Mouse (Mus musculus): ENCODE measurements around the gene Cdc20b. TPM values are rescaled to one million over a fixed set of nuclear protein-coding genes. Genes with fewer than 3 reads are reported as not detected.

The Cdc20b gene
- polyA plus RNA-seq, 1 experiment from 2014 or later = 0.31 TPM

- Histone ChIP-seq H3K27me3 (ENCODE audit: poor library complexity, severe bottlenecking) (no peaks in the 10 kb centered on the region), H3K4me1 (peaks cover 10% of the 10 kb centered on the region), H3K27ac (no peak overlapping the region), H3K4me3 (no peak overlapping the region), H3K36me3 (replicated peaks) (no peaks in the 10 kb centered on the region), H3K9me3 (no peaks in the 10 kb centered on the region)
- DNase-seq (ENCODE audit: extremely low spot score, low spot score) = no peak
- WGBS = 89% methylated on average over 5 of the region's 5 CpGs
Observed at GRCm38 (mm10) chr13:113084732-113085131, 49.8 kb downstream of the Cdc20b start.

GRCm38 (mm10) chr13:113087226-113088017, 52.5 kb downstream of the Cdc20b start:
- no peak for DNase-seq (ENCODE audit: extremely low spot score, low spot score)
- Histone ChIP-seq H3K27ac (no peak overlapping the region), H3K4me1 (peaks cover 6% of the 10 kb centered on the region), H3K27me3 (ENCODE audit: poor library complexity, severe bottlenecking) (no peaks in the 10 kb centered on the region), H3K36me3 (replicated peaks) (no peaks in the 10 kb centered on the region), H3K4me3 (no peak overlapping the region), H3K9me3 (no peaks in the 10 kb centered on the region)
- 88% methylated on average over 13 of the region's 13 CpGs for WGBS

GRCm38 (mm10) chr13:113090489-113090888, 55.6 kb downstream of the Cdc20b start:
- 87% methylated on average over 8 of the region's 8 CpGs for WGBS
- no peaks in the 10 kb centered on the region for H3K27me3 ChIP-seq (ENCODE audit: poor library complexity, severe bottlenecking)
- no peaks in the 10 kb centered on the region for H3K4me1 ChIP-seq
- no peaks in the 10 kb centered on the region for H3K36me3 ChIP-seq (replicated peaks)
- H3K4me3 ChIP-seq = no peak overlapping the region
- H3K27ac ChIP-seq = no peak overlapping the region
- no peaks in the 10 kb centered on the region for H3K9me3 ChIP-seq
- DNase-seq (ENCODE audit: extremely low spot score, low spot score) = no peak

- Histone ChIP-seq H3K27ac (no peak overlapping the region), H3K9me3 (no peaks in the 10 kb centered on the region), H3K36me3 (replicated peaks) (no peaks in the 10 kb centered on the region), H3K27me3 (ENCODE audit: poor library complexity, severe bottlenecking) (no peaks in the 10 kb centered on the region), H3K4me1 (no peaks in the 10 kb centered on the region), H3K4me3 (no peak overlapping the region)
- WGBS = 81% methylated on average over 1 of the region's 1 CpGs
- DNase-seq (ENCODE audit: extremely low spot score, low spot score) = no peak
Observed at GRCm38 (mm10) chr13:113094618-113095017, 59.7 kb downstream of the Cdc20b start.

GRCm38 (mm10) chr13:113097011-113097410, 62.1 kb downstream of the Cdc20b start:
- Histone ChIP-seq H3K27ac (no peak overlapping the region), H3K27me3 (ENCODE audit: poor library complexity, severe bottlenecking) (no peaks in the 10 kb centered on the region), H3K4me1 (no peaks in the 10 kb centered on the region), H3K4me3 (no peak overlapping the region), H3K36me3 (replicated peaks) (no peaks in the 10 kb centered on the region), H3K9me3 (no peaks in the 10 kb centered on the region)
- WGBS = 87% methylated on average over 3 of the region's 3 CpGs
- DNase-seq (ENCODE audit: extremely low spot score, low spot score) = no peak

- H3K36me3 ChIP-seq (replicated peaks) = no peaks in the 10 kb centered on the region
- no peaks in the 10 kb centered on the region for H3K4me1 ChIP-seq
- no peak overlapping the region for H3K27ac ChIP-seq
- H3K4me3 ChIP-seq = no peak overlapping the region
- H3K9me3 ChIP-seq = no peaks in the 10 kb centered on the region
- no peaks in the 10 kb centered on the region for H3K27me3 ChIP-seq (ENCODE audit: poor library complexity, severe bottlenecking)
- DNase-seq (ENCODE audit: extremely low spot score, low spot score) = no peak
- WGBS = 88% methylated on average over 2 of the region's 2 CpGs
Observed at GRCm38 (mm10) chr13:113098406-113098805, 63.5 kb downstream of the Cdc20b start.

- Histone ChIP-seq H3K36me3 (replicated peaks) (no peaks in the 10 kb centered on the region), H3K4me3 (no peak within 1 kb of the TSS), H3K9me3 (no peaks in the 10 kb centered on the region), H3K27me3 (ENCODE audit: poor library complexity, severe bottlenecking) (no peaks in the 10 kb centered on the region), H3K27ac (no peak within 1 kb of the TSS), H3K4me1 (no peaks in the 10 kb centered on the region)
- no peak for DNase-seq (ENCODE audit: extremely low spot score, low spot score)
- 93% methylated on average over 6 of the region's 6 CpGs for WGBS
Observed at GRCm38 (mm10) chr13:113100879-113101278, 66.0 kb downstream of the Cdc20b start, which contains the start of gene Gzma. Gene Gzma, minus strand, starts transcription at chr13:113100981.

- H3K4me1 ChIP-seq = no peaks in the 10 kb centered on the region
- no peak overlapping the region for H3K27ac ChIP-seq
- H3K9me3 ChIP-seq = no peaks in the 10 kb centered on the region
- H3K27me3 ChIP-seq (ENCODE audit: poor library complexity, severe bottlenecking) = no peaks in the 10 kb centered on the region
- H3K4me3 ChIP-seq = no peak overlapping the region
- DNase-seq (ENCODE audit: extremely low spot score, low spot score) = no peak
- 82% methylated on average over 10 of the region's 10 CpGs for WGBS
- H3K36me3 ChIP-seq (replicated peaks) = no peaks in the 10 kb centered on the region
Observed at GRCm38 (mm10) chr13:113101804-113102203, 66.9 kb downstream of the Cdc20b start.

- DNase-seq (ENCODE audit: extremely low spot score, low spot score) = no peak
- no peaks in the 10 kb centered on the region for H3K36me3 ChIP-seq (replicated peaks)
- H3K4me3 ChIP-seq = no peak overlapping the region
- no peaks in the 10 kb centered on the region for H3K27me3 ChIP-seq (ENCODE audit: poor library complexity, severe bottlenecking)
- no peak overlapping the region for H3K27ac ChIP-seq
- 90% methylated on average over 10 of the region's 10 CpGs for WGBS
- H3K9me3 ChIP-seq = no peaks in the 10 kb centered on the region
- H3K4me1 ChIP-seq = no peaks in the 10 kb centered on the region
Observed at GRCm38 (mm10) chr13:113104759-113105158, 69.8 kb downstream of the Cdc20b start.

- no peaks in the 10 kb centered on the region; the same call in 1 of the 2 replicates for H3K9me3 ChIP-seq
- no peaks in the 10 kb centered on the region for H3K4me1 ChIP-seq
- no peaks in the 10 kb centered on the region for H3K27me3 ChIP-seq (ENCODE audit: poor library complexity, severe bottlenecking)
- H3K36me3 ChIP-seq (replicated peaks) = no peaks in the 10 kb centered on the region
- 84% methylated on average over 4 of the region's 4 CpGs for WGBS
- DNase-seq (ENCODE audit: extremely low spot score, low spot score) = no peak
- H3K27ac ChIP-seq = no peak overlapping the region
- H3K4me3 ChIP-seq = no peak overlapping the region
Observed at GRCm38 (mm10) chr13:113118977-113119376, 84.1 kb downstream of the Cdc20b start.

- no peak for DNase-seq (ENCODE audit: extremely low spot score, low spot score)
- Histone ChIP-seq H3K36me3 (replicated peaks) (no peaks in the 10 kb centered on the region), H3K4me3 (no peak overlapping the region), H3K9me3 (no peaks in the 10 kb centered on the region; the same call in 1 of the 2 replicates), H3K27me3 (ENCODE audit: poor library complexity, severe bottlenecking) (no peaks in the 10 kb centered on the region), H3K27ac (no peak overlapping the region), H3K4me1 (no peaks in the 10 kb centered on the region)
- WGBS = 93% methylated on average over 17 of the region's 17 CpGs
Observed at GRCm38 (mm10) chr13:113120324-113121237, 85.7 kb downstream of the Cdc20b start.

- H3K27ac ChIP-seq = no peak overlapping the region
- H3K4me1 ChIP-seq = no peaks in the 10 kb centered on the region
- 91% methylated on average over 14 of the region's 14 CpGs for WGBS
- DNase-seq (ENCODE audit: extremely low spot score, low spot score) = no peak
- H3K27me3 ChIP-seq (ENCODE audit: poor library complexity, severe bottlenecking) = no peaks in the 10 kb centered on the region
- no peak overlapping the region for H3K4me3 ChIP-seq
- no peaks in the 10 kb centered on the region; the same call in 1 of the 2 replicates for H3K9me3 ChIP-seq
- no peaks in the 10 kb centered on the region for H3K36me3 ChIP-seq (replicated peaks)
Observed at GRCm38 (mm10) chr13:113121326-113121725, 86.4 kb downstream of the Cdc20b start.

GRCm38 (mm10) chr13:113129974-113130373, 95.1 kb downstream of the Cdc20b start:
- 95% methylated on average over 1 of the region's 1 CpGs for WGBS
- no peak for DNase-seq (ENCODE audit: extremely low spot score, low spot score)

More at GRCm38 (mm10) chr13:113129974-113130373, 95.1 kb downstream of the Cdc20b start:
- no peaks in the 10 kb centered on the region for H3K36me3 ChIP-seq (replicated peaks)
- no peaks in the 10 kb centered on the region for H3K27me3 ChIP-seq (ENCODE audit: poor library complexity, severe bottlenecking)
- no peaks in the 10 kb centered on the region for H3K4me1 ChIP-seq
- no peak overlapping the region for H3K4me3 ChIP-seq
- no peaks in the 10 kb centered on the region for H3K9me3 ChIP-seq
- no peak overlapping the region for H3K27ac ChIP-seq
